Mouse (Mus musculus): ENCODE data around the gene Sbno2.

Sbno2 gene

GRCm38 (mm10) chr10:80016931-80017330 lies 88.4 kb downstream of the Sbno2 start:
- DNase-seq (ENCODE audit: low spot score): no peak

- no peak for DNase-seq (ENCODE audit: low spot score)
Measured at GRCm38 (mm10) chr10:80016511-80016910, 88.9 kb downstream of the Sbno2 start, which contains the start of gene Arhgap45. Gene Arhgap45 (plus strand): TSS chr10:80016653.

DNA sequence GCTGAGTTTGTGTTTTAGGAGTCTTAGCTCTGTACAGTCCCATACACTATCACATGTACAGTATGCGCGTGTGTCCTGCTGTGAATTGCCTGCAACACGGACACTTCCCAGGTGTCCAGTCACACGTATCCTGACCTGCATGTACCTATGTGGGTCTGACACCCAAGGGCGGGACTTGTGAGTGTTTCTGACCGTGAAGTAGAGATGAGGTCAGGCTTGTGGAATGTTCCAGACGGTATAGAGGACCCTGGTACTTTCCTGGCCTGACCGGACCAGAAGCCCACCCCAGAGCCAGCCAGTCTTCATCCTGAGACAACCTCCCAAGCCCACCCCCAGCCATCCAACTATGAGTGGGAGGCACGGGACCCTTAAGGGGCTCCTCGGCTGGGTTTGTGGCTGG lies 89.8 kb downstream of the Sbno2 start:
- DNase-seq (ENCODE audit: low spot score): no peak

DNA sequence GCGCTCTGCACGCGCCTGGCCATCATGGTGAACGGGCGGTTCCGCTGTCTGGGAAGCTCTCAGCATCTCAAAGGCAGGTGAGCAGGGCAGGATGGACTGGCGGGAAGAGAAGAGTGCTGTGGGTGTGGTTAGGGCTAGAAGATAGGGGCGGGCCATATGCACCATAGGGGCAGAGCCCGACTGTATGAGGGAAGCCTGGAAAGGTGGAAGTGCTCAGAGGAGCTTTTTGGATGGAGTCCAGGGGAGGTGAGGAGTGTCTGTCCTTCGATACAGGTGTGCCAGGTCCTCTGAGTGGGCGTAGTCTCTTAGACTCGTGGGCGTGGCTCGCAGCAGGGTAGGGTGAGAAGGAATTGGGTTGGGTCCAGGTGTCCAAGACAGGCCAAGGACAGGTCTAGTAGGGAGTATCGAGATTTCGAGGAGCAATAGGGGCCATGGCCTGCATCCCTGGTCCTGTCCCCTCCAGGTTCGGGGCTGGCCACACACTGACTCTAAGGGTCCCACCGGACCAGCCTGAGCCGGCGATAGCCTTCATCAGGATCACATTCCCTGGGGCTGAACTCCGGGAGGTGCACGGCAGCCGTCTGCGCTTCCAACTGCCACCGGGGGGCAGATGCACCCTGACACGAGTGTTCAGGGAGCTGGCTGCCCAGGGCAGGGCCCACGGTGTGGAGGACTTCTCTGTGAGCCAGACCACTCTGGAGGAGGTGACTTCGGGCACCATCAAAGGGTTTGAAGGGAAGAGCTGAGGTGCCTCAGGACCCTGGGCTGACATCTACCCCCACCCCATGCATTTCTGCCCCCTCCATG lies 90.7 kb downstream of the Sbno2 start:
- no peak for DNase-seq (ENCODE audit: low spot score)

- no peak for DNase-seq (ENCODE audit: low spot score)
Measured at GRCm38 (mm10) chr10:80013609-80014008, 91.8 kb downstream of the Sbno2 start.

DNA sequence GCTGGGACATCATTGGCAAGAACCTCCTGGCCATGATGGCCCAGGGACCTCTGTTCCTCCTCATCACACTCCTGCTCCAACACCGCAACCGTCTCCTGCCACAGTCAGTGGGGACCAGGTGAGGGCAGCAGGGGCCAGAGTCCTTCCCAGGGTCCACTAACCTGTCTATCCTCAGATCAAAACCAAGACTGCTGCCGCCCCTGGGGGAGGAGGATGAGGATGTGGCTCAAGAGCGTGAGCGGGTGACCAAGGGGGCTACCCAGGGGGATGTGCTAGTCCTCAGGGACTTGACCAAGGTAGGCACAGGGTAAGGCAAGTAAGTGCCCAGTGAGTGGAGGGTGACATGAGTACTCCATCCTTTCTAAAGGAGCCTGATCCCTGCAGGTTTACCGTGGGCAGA lies 93.6 kb downstream of the Sbno2 start:
- DNase-seq (ENCODE audit: low spot score): no peak

All from urinary bladder, postnatal 25 days (tissue).